Mouse (Mus musculus) stomach, postnatal 0 days (tissue): Measurements from ENCODE around the gene Ralgapa2.

Experiments used
- CTCF ChIP-seq: IDR thresholded peaks from 2 replicates; pipeline ENCODE4 v1.5.1; 2016; ENCODE audit warnings: antibody characterized with exemption, low read depth, mild to moderate bottlenecking, moderate library complexity
- EP300 ChIP-seq: optimal IDR thresholded peaks from 2 replicates; pipeline ENCODE3; 2016; ENCODE audit warnings: antibody characterized with exemption

GRCm38 (mm10) chr2:146313811-146314210 is 198.3 kb downstream of the Ralgapa2 start:
- TF ChIP-seq CTCF (no peak), EP300 (no peak)
